Mouse (Mus musculus) activated CD4-positive, CD25-positive, alpha-beta regulatory T cell, adult 4 months (primary cell): ENCODE measurements around the gene Arrdc5. TPM values are rescaled to one million over a fixed set of nuclear protein-coding genes. Genes with fewer than 3 reads are reported as not detected.
A peak's percentile ranks its signal among the peaks of the same experiment; 100 is the strongest.

Experiments used
- ATAC-seq: one replicate; pipeline ENCODE4 v1.8.0; 2017
- polyA plus RNA-seq, 2 experiments: library from polyadenylated mRNA; unstranded; fragments of 100-300 nt; shearing (Covaris generic); gene quantifications; one replicate each; pipeline ENCODE4 v1.2.1; 2017

Arrdc5 gene
- polyA plus RNA-seq, 2 experiments from 2014 or later: not detected

DNA sequence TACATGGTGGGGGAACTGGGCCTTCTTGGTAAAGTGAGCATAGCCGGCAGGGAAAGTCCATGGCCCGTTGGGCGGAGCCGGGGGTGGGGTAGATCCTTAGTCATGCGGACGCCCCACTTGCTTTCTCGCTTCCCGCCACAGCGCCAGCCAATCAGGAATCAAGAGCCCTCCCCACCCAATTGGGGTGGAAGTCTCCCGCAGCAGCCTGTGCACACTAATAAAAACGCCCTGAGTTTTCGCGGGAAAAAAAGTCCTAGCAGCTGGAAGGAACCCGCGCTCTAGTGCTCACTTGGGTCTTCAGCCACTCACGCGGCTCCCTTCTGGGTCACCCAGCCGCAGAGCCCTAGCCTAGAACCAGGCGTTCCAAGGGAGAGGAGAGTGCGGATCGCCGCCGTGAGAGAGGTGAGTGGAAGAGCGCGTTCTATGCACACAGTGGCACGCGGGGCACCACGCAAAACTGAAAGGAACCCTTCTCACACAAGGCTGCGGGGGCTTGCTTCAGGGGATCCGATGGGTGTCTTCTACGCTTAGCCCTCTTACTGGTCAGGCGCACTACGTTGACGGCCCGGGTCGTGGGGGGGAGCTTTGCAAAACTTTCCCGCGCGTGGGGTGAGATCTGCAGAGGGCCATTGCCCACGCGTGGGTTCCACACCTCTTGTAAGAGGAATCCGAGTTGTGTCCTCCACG, 3.2 kb upstream of the Arrdc5 start, which contains the start of gene Uhrf1:
Gene Uhrf1 (plus strand): TSS at position 162 of the 687 bp plus-strand sequence.
- peak; percentile 37 for ATAC-seq

- ATAC-seq: no peak
Observed at GRCm38 (mm10) chr17:56302363-56302996, 2.4 kb upstream of the Arrdc5 start.

DNA sequence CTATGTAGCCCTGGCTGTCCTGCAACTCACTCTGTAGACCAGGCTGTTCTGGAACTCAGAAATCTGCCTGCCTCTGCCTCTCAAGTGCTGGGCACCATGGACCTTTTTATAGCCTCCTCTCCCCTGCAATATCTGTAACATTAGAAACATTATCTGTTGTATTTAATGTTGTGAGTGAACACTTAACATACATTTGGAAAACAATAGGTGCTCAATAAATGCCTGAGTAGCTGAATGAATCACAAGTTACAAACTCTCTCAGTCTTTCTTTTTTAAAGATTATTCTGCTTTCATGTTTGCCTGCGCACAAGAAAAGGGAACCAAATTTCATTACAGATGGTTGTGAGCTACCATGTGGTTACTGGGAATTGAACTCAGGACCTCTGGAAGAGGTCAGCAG, 1.8 kb downstream of the Arrdc5 start:
- ATAC-seq: no peak

GRCm38 (mm10) chr17:56296201-56296600, 3.9 kb downstream of the Arrdc5 start:
- ATAC-seq: no peak

DNA sequence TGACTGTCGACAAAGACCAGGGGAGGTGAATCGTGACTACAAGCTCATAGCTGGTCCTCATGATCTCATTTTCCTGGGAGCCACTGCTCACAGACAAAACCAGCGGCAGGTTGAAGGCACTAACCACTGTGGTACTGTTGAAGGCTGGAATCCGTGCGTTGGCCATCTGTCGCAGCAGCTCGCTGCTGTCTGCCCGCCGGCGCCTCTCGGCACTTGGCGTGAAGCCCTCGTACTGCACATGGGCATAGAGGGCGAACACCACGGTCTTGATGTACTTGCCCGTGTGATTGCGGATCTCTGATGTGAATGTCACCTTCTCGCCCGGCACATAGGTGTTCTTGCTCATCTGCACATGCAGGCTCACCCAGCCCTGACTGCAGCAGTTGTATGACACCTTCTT, 5.8 kb downstream of the Arrdc5 start:
- no peak for ATAC-seq

DNA sequence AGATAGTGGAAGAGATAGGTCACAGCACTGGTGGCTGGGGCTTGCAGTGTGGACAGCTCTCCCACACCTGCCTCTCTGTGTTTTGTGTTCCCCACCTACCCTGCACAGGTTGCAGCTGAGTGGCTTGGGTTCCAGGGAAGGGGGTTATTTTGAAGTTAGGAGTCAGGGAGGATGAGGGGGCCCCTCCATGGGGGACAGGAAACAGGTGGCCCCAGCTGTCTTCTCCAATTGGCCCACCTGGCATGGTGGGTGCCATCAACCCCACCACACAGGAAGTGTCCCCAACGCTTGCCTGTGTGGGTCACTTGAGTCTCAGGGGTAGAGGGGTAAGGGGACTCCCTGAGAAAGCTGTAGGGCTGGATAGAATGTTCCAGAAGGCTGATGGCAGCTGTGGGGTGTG, 6.8 kb downstream of the Arrdc5 start:
- no peak for ATAC-seq

- ATAC-seq: no peak
Observed at GRCm38 (mm10) chr17:56292531-56293222, 7.4 kb downstream of the Arrdc5 start, which contains the start of gene Plin3. TSS of gene Plin3 (minus strand) at chr17:56292873.

- no peak for ATAC-seq
Observed at GRCm38 (mm10) chr17:56291826-56292475, 8.1 kb downstream of the Arrdc5 start.

DNA sequence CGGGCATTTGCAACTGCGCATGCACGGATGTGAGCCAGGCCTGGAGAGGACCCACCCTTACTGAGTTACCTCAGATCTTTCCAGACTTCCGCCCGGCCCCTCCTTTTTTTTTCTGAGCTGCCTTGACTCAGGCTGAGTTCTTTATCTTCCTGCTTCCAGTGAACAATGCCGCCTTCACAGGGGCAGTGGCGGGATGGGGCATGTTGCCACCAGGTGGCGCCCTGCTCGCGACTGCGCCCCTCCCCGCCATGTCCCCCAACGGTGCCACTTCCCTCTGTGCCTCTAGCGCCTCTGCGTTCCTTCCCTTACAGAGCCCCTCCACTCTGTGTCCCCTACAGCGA, 8.9 kb downstream of the Arrdc5 start:
- ATAC-seq: peak; percentile 93

- ATAC-seq: peak; percentile 63
Observed at GRCm38 (mm10) chr17:56290388-56291170, 9.5 kb downstream of the Arrdc5 start.

DNA sequence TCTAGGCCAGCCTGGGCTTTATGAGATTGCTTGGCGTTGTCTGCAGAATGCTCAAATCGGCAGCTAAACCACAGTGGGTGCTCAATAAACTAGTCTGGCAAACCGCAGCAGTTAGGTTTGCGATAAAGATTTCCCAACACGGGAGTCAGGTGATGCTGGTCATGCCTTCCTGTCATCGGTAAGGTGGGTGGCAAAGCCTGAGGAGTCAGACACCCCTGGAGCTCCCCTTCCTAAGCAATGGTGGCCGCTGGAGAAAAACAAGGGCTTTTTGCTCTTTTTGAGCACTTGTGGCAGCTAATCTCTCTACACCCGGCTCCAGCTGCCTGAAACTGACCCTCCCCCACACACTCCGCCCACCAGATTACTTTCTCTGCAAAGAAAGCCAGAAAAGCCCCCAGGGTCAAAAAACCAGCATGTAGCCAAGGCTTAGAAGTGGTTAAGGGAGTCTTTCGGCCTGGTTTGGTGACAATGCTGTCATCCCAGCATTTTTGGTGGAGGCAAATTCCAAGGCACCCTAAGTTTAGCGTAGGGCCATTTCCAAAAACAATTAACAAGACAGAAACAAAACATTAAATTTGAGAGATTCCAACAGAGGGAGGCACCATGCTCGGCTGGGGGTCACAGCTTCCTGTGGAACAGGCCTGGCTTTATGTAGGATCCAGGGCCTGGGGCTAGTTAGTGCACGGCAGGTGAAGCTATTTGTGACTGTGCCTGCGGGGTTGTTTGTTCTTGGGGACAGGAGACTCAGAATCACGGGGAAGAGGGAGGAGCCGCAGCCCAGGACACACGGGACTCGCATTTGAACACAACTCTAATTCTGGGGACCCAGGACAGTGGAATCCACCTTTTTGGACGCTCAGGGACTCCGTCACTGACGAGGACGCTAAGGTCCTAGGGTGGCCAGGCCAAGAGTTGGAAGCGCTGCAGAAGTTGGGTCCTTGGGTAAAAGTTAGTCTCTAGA, 10.4 kb downstream of the Arrdc5 start:
- ATAC-seq: peak; percentile 7

DNA sequence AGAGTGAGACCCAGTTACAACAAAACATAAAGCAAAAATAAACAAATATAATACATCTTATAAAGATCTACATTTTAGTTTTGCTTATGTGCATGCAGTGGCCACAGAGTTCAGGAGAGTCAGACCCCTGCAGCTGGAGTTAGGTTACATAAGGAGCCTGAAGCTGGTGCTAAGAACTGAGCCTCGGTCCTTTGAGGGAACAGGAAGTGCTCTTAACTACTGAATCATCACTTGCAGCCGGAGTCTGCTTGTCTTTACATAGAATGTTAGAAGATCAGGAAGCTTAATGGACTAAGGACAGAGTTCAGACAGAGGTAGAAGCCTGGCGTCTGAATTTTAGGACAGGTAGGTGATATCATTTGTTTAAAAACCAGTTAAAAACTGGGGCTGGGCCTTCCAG, 11.2 kb downstream of the Arrdc5 start:
- ATAC-seq: no peak

DNA sequence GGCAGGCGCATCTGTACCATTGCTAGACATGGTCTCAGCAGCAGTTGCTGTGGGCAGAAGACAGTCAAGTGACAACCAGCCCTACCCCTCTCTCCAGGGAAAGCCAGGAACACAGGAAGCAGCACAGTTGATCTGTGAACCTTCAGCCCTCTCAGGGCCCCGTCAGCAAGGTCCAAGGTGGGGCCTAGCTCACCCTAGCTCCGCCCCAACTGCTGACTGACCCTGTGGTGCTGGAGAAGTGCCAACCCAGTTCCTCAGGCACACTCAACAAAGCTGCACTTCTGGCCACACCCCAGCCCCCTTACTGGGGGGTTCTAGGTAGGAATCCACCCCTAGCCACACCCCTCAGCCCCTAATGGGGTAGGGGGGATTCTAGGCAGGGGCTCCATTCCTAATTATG, 12.3 kb downstream of the Arrdc5 start:
- no peak for ATAC-seq

DNA sequence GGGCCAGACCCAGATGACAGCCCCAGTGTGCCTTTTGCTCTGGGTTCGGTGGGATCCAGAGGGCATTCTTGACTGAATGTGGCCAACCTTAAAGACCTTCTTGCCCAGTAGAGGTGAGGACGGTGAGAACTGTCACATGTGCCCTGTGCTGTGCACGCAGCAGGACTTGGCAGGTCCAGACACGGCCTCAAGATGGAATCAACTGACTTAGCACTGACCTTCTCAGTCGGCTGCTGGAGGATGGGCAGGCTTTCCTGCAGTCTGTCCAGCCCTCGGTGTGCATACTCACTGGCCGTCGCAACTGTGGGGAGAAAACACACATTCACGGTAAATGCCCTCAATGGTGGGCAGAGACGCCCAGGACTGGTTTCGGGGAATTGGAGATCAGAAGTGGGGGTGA, 14.1 kb downstream of the Arrdc5 start:
- no peak for ATAC-seq

GRCm38 (mm10) chr17:56283316-56283715, 16.8 kb downstream of the Arrdc5 start:
- ATAC-seq: no peak

DNA sequence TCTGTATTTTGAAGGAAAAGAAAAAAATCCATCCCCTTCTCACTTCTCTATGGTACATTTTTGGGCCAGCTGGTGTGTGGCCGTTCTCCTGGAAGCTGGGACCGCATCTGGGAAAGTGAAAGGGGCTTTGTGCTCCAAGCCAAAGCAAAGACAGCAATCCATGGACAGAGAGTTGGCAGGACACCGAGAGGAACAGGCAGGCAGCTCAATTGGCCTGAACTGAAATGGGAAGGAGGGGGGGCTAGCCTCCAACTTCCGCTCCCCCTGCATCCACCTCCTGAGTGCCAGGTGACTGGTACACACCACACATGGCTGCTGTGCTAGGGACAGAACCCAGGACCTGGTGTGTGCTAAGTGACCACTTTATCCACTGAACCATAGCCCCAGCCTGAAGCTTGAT, 17.3 kb downstream of the Arrdc5 start:
- ATAC-seq: no peak

DNA sequence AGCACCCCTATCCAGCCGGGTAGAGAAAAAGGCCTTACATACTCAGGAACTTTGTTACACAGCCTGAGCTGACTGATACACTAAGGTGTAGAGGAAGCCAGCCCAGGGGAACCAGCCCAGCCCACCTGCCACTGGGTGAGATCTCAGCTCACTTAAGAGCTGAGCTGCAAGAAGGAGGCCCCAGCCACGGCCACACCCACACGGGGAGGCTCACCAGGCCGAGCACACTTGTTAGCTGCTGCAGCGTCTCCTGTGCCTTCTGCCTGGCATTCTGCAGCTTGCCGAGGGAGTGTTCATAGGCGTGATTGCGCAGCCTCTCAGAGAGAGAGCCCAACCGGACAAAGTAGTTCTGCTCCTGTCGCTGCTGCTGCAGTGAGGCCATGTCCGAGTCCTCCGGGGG, 18.9 kb downstream of the Arrdc5 start:
- ATAC-seq: no peak

- no peak for ATAC-seq
Observed at GRCm38 (mm10) chr17:56279481-56280155, 20.5 kb downstream of the Arrdc5 start.

DNA sequence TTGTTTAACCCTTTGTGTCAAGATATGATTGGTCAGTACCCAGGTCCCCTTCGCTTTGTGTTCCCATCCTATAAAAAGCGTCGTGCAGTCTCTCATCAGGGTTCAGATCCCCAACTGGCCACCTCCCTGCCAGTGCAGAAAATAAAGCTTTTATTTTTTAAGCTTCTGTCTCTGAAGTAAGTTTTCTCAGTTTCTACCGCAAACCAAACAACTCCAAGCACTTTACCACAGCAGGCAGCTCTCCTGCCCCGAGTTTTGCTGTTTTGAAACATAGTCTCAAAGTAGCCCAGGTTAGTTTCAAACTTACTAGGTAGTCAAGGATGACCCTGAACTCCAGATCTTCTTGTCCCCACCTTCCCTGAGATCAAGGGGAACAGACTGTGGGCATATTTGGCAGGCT, 21.7 kb downstream of the Arrdc5 start:
- ATAC-seq: no peak

GRCm38 (mm10) chr17:56277567-56277893, 22.6 kb downstream of the Arrdc5 start:
- no peak for ATAC-seq
